Mouse (Mus musculus) lung, embryonic 15.5 days (tissue): ENCODE results near the gene Odf2. TPM values are rescaled to one million over a fixed set of nuclear protein-coding genes. Genes with fewer than 3 reads are reported as not detected.
A peak's percentile ranks its signal among the peaks of the same experiment; 100 is the strongest.
"Not testable (repeated sequence)": the region's sequence is repeated elsewhere in the genome, so short reads cannot be mapped to it uniquely, and the experiment has no call there.

Experiments
- ATAC-seq: fragments of 200-750 bp; cut with Nextera tagmentation; 2 replicates; pipeline ENCODE4 v1.8.0; 2017; ENCODE audit warnings: moderate number of reproducible peaks, borderline replicate concordance; ENCODE audit not compliant: low FRiP score, low TSS enrichment; ENCODE audit errors: extremely low read depth
- H3K27ac ChIP-seq: fragments of 300-500 bp; sonication (generic); 2 replicates; pipeline ENCODE4 v1.5.1; 2015; ENCODE audit warnings: moderate library complexity, mild to moderate bottlenecking, inconsistent platforms
- H3K27me3 ChIP-seq: fragments of 300-500 bp; sonication (generic); 2 replicates; pipeline ENCODE4 v1.6.1; 2015; ENCODE audit warnings: inconsistent platforms
- H3K36me3 ChIP-seq: fragments of 300-500 bp; sonication (generic); 2 replicates; pipeline ENCODE4 v1.6.1; 2015; ENCODE audit warnings: inconsistent platforms
- H3K4me1 ChIP-seq: fragments of 300-500 bp; sonication (generic); 2 replicates; pipeline ENCODE4 v1.6.1; 2015; ENCODE audit warnings: inconsistent platforms
- H3K4me2 ChIP-seq: fragments of 300-500 bp; sonication (generic); 2 replicates; pipeline ENCODE4 v1.6.1; 2015; ENCODE audit warnings: inconsistent platforms, mild to moderate bottlenecking, moderate library complexity
- H3K4me3 ChIP-seq: fragments of 300-500 bp; sonication (generic); 2 replicates; pipeline ENCODE4 v1.5.1; 2015; ENCODE audit warnings: mild to moderate bottlenecking, inconsistent platforms
- H3K9ac ChIP-seq: fragments of 300-500 bp; sonication (generic); 2 replicates; pipeline ENCODE4 v1.6.1; 2015; ENCODE audit warnings: inconsistent platforms
- H3K9me3 ChIP-seq: fragments of 300-500 bp; sonication (generic); 2 replicates; pipeline ENCODE4 v1.6.1; 2016; ENCODE audit warnings: inconsistent platforms
- WGBS: fragments of 180-500 bp; shearing (Covaris S2); methylation state at CpG from one replicate; pipeline ENCODE4 v1.1.7; 2015; 5-methylcytosine and 5-hydroxymethylcytosine counted together
- polyA plus RNA-seq: library from polyadenylated mRNA; unstranded; fragments of >200 nt; fragmentation: Nextera tagmentation; extraction: Ambion mirVana; gene quantifications from 2 replicates; pipeline ENCODE4 v1.2.1, GENCODE M21; 2015

The Odf2 gene
- polyA plus RNA-seq, 1 experiment from 2014 or later: 62.3 TPM

DNA sequence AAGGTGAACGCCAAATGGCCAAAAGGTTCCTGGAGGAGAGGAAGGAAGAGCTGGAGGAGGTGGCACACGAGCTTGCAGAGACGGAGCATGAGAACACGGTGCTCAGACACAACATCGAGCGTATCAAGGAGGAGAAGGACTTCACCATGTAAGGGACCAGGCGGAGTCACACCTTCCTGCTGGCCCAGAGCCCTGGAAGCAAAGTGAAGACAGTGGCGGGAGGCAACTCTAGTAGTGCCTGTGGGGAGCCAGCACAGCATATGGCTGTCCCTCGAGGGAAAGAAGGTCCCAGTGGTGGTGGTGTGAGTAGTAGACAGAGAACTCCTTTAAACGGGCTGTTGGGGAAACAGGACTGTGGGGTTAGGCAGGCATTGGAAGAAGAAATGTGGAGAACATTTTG lies 13.2 kb downstream of the Odf2 start:
- Histone ChIP-seq H3K4me1 (no peaks in the 10 kb centered on the region), H3K27me3 (no peaks in the 10 kb centered on the region), H3K36me3 (peaks cover 95% of the 10 kb centered on the region), H3K27ac (no peak overlapping the region), H3K4me2 (no peak overlapping the region), H3K4me3 (no peak overlapping the region), H3K9me3 (no peaks in the 10 kb centered on the region), H3K9ac (no peak overlapping the region)
- WGBS: 86% methylated on average over 10 of the region's 10 CpGs
- no peak for ATAC-seq

- peaks cover 62% of the 10 kb centered on the region for H3K36me3 ChIP-seq
- H3K27me3 ChIP-seq, H3K9ac ChIP-seq, H3K4me3 ChIP-seq, H3K9me3 ChIP-seq, H3K27ac ChIP-seq, ATAC-seq, H3K4me1 ChIP-seq, H3K4me2 ChIP-seq: not testable (repeated sequence)
- WGBS: 92% methylated on average over 2 of the region's 2 CpGs
These were observed 19.1 kb downstream of the Odf2 start for GRCm38 (mm10) chr2:29908171-29908570.

GRCm38 (mm10) chr2:29910042-29910441 lies 21.0 kb downstream of the Odf2 start:
- H3K4me1 ChIP-seq: no peaks in the 10 kb centered on the region
- ATAC-seq: no peak
- no peaks in the 10 kb centered on the region for H3K9me3 ChIP-seq
- peaks cover 62% of the 10 kb centered on the region for H3K36me3 ChIP-seq
- 85% methylated on average over 2 of the region's 2 CpGs for WGBS
- no peak overlapping the region for H3K27ac ChIP-seq
- no peaks in the 10 kb centered on the region for H3K27me3 ChIP-seq
- H3K9ac ChIP-seq: no peak overlapping the region
- H3K4me2 ChIP-seq: no peak overlapping the region
- no peak overlapping the region for H3K4me3 ChIP-seq

DNA sequence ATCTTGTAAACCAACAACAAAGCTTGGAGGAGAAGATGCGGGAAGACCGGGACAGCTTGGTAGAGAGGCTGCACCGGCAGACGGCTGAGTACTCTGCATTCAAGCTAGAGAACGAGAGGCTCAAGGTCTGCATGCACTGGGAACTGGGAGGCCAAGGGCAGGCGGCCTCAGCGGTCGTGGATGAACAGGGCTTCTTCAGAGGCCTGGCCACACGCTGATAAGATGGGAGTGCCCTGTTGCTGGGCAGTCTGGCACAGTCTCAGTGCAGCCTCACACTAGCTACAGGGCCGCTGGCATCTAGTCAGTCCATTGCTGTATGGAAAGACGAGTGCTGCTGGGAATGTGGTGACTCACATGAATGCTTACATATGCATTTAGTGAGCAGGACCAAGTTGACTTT lies 28.6 kb downstream of the Odf2 start:
- H3K9ac ChIP-seq: no peak overlapping the region
- 93% methylated on average over 11 of the region's 11 CpGs for WGBS
- ATAC-seq: no peak
- H3K4me2 ChIP-seq: no peak overlapping the region
- H3K4me3 ChIP-seq: no peak overlapping the region
- H3K27ac ChIP-seq: no peak overlapping the region
- no peaks in the 10 kb centered on the region for H3K27me3 ChIP-seq
- H3K9me3 ChIP-seq: no peaks in the 10 kb centered on the region
- peaks cover 81% of the 10 kb centered on the region for H3K36me3 ChIP-seq
- H3K4me1 ChIP-seq: 0 out of 2 replicates have a peak, but pooled peaks cover 6% of the 10 kb centered on the region

DNA sequence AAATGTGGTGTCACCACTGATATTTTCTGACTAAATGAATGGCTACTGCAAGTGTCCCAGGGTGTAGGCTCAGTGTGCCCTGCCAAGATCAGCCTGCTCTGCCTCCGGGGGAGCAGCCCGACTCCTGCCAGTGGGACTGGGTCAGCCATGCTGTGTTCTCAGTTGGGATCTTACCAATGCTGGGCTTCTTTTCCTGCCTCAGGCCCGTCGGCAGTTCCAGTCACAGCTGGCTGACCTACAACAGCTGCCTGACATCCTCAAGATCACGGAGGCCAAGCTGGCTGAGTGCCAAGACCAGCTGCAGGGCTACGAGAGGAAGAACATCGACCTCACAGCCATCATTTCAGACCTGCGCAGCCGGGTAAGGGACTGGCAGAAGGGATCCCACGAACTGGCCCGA lies 33.0 kb downstream of the Odf2 start:
- H3K9me3 ChIP-seq: no peaks in the 10 kb centered on the region
- ATAC-seq: peak; percentile 57; the same call in 1 of the 2 replicates

DNA sequence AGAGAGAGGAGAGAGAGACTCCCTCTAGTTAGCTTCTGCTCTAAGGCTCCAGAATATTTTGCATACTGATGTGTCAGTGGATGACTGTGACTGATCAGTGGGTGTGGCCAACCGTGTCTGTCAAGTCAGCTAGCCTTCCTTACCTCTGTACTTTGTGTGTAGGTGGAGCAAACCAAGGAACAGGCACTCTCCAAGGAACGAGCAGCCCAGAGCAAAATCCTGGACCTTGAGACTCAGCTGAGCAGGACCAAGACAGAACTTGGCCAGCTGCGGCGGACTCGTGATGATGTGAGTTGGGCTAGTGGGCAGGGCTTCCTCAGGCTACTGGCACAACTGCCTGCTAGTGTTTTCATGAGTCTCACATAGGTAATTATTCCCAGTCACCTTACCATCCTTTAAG lies 37.5 kb downstream of the Odf2 start:
- H3K4me2 ChIP-seq: no peak overlapping the region
- 0 out of 2 replicates have a peak, but pooled peaks cover 6% of the 10 kb centered on the region for H3K4me1 ChIP-seq
- ATAC-seq: no peak
- H3K4me3 ChIP-seq: no peak overlapping the region
- H3K9ac ChIP-seq: no peak overlapping the region
- no peak overlapping the region for H3K27ac ChIP-seq
- H3K36me3 ChIP-seq: peaks cover 86% of the 10 kb centered on the region
- WGBS: 89% methylated on average over 5 of the region's 5 CpGs
- H3K9me3 ChIP-seq: no peaks in the 10 kb centered on the region
- H3K27me3 ChIP-seq: no peaks in the 10 kb centered on the region

More for the DNA sequence above, 33.0 kb downstream of the Odf2 start:
- no peak overlapping the region for H3K4me2 ChIP-seq
- H3K27me3 ChIP-seq: no peaks in the 10 kb centered on the region
- 25% methylated on average over 11 of the region's 11 CpGs for WGBS
- no peak overlapping the region for H3K4me3 ChIP-seq
- 0 out of 2 replicates have a peak, but pooled peaks cover 6% of the 10 kb centered on the region for H3K4me1 ChIP-seq
- peaks cover 82% of the 10 kb centered on the region for H3K36me3 ChIP-seq
- H3K27ac ChIP-seq: no peak overlapping the region
- no peak overlapping the region for H3K9ac ChIP-seq

- Histone ChIP-seq H3K4me3 (no peak overlapping the region), H3K27ac (no peak overlapping the region), H3K36me3 (peaks cover 49% of the 10 kb centered on the region), H3K27me3 (no peaks in the 10 kb centered on the region), H3K9ac (no peak overlapping the region), H3K4me2 (no peak overlapping the region), H3K9me3 (no peaks in the 10 kb centered on the region), H3K4me1 (no peaks in the 10 kb centered on the region)
- no peak for ATAC-seq
- 82% methylated on average over 10 of the region's 10 CpGs for whole genome bisulfite sequencing
These were observed 41.5 kb downstream of the Odf2 start for GRCm38 (mm10) chr2:29930506-29930905.

DNA sequence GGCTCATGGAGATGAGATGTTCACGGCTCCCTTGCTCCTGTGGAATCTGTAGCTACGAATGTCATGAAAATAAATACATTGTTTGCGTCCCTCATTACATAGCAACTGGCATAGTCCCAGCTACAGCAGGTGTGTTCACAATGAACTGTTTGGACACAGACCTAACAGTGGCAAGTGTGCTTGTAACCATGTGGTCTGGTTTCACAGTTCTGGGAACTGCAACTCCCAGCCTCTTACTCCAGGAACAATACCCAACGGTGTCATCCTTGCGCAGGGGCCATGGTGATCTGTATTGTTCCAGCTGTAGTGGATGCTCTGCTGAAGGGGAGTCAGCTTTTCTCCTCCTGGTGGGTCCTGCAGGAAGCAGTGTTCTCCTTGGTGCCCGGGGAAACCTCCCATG lies 42.2 kb downstream of the Odf2 start:
- Histone ChIP-seq H3K36me3 (peaks cover 42% of the 10 kb centered on the region), H3K27ac (no peak overlapping the region), H3K4me2 (no peak overlapping the region), H3K9me3 (no peaks in the 10 kb centered on the region), H3K9ac (no peak overlapping the region), H3K4me3 (no peak overlapping the region), H3K27me3 (no peaks in the 10 kb centered on the region), H3K4me1 (peaks cover 6% of the 10 kb centered on the region)
- 88% methylated on average over 6 of the region's 6 CpGs for whole genome bisulfite sequencing
- no peak for ATAC-seq

- Histone ChIP-seq H3K9me3 (no peaks in the 10 kb centered on the region), H3K4me1 (peaks cover 8% of the 10 kb centered on the region), H3K4me3 (peak within 1 kb of the TSS; percentile 97), H3K27ac (peak within 1 kb of the TSS; percentile 75), H3K4me2 (peak within 1 kb of the TSS; percentile 64), H3K9ac (peak within 1 kb of the TSS; percentile 65), H3K36me3 (peaks cover 38% of the 10 kb centered on the region), H3K27me3 (no peaks in the 10 kb centered on the region)
- peak; percentile 94 for ATAC-seq
- WGBS: 3% methylated on average over 44 of the region's 44 CpGs
These were observed 46.0 kb downstream of the Odf2 start, which contains the start of gene Gle1 for GRCm38 (mm10) chr2:29934906-29935599. Gene Gle1, plus strand, starts transcription at chr2:29935426.

DNA sequence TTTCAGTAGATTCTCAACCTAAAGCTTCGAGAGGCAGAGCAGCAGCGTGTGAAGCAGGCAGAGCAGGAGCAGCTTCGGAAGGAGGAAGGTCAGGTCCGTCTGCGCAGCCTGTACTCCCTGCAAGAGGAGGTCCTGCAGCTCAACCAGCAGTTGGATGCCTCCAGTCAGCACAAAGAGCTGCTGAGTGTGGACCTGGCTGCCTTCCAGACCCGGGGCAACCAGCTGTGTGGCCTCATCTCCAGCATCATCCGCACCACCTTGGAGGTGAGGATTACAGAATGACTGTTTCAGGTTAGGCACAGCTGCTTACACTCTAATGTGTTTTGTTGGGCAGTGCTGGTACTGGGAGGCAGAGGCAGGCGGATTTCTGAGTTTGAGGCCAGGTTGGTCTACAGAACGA lies 51.1 kb downstream of the Odf2 start:
- Histone ChIP-seq H3K9me3 (no peaks in the 10 kb centered on the region), H3K27ac (no peak overlapping the region), H3K27me3 (no peaks in the 10 kb centered on the region), H3K4me1 (peaks cover 13% of the 10 kb centered on the region), H3K4me3 (no peak overlapping the region), H3K9ac (no peak overlapping the region), H3K4me2 (no peak overlapping the region), H3K36me3 (peaks cover 66% of the 10 kb centered on the region)
- no peak for ATAC-seq
- 91% methylated on average over 9 of the region's 9 CpGs for WGBS

- Histone ChIP-seq H3K4me1 (peaks cover 12% of the 10 kb centered on the region), H3K4me3 (no peak overlapping the region), H3K9ac (no peak overlapping the region), H3K27ac (no peak overlapping the region), H3K27me3 (no peaks in the 10 kb centered on the region), H3K4me2 (no peak overlapping the region), H3K36me3 (peaks cover 69% of the 10 kb centered on the region), H3K9me3 (no peaks in the 10 kb centered on the region)
- ATAC-seq: no peak
- 90% methylated on average over 7 of the region's 7 CpGs for WGBS
These were observed 51.8 kb downstream of the Odf2 start for GRCm38 (mm10) chr2:29940826-29941225.

DNA sequence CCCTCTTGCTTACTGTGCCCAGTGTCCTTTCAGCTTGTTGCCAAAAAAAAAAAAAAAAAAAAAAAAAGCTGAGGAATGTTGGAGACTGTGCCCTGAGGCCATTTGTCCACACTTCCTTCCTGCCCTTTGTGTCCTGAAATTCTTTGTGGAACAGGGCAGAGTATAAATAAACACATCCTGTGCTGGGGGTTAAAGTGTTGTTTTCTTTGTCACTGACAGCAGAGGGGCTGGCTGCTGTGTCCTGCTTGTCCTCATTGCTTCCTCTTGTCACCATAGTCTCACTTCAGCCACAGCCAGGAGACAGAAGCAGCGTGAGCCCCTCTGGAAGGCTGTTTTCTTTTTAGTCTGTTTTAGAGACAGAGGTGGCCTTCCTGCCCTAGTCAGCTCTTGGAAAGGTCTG lies 55.7 kb downstream of the Odf2 start:
- no peaks in the 10 kb centered on the region for H3K9me3 ChIP-seq
- no peak overlapping the region for H3K9ac ChIP-seq
- H3K36me3 ChIP-seq: peaks cover 79% of the 10 kb centered on the region
- no peak overlapping the region for H3K4me3 ChIP-seq
- peak; percentile 65 for ATAC-seq
- H3K27me3 ChIP-seq: no peaks in the 10 kb centered on the region
- peak overlapping the region; percentile 86 for H3K27ac ChIP-seq
- 19% methylated on average over 1 of the region's 1 CpGs for WGBS
- no peak overlapping the region for H3K4me2 ChIP-seq
- peaks cover 7% of the 10 kb centered on the region; the same call in 1 of the 2 replicates for H3K4me1 ChIP-seq
